Mouse (Mus musculus) liver, postnatal 0 days (tissue): ENCODE data around the gene Mmgt2.

Source experiments
- CTCF ChIP-seq: sonication (generic); IDR thresholded peaks from 2 replicates; pipeline ENCODE4 v1.5.1; 2016; ENCODE audit warnings: antibody characterized with exemption, low read depth
- EP300 ChIP-seq: IDR thresholded peaks from 2 replicates; pipeline ENCODE4 v1.6.1; 2016; ENCODE audit warnings: antibody characterized with exemption, low read depth, mild to moderate bottlenecking

GRCm38 (mm10) chr11:62636105-62636839, 12.2 kb upstream of the Mmgt2 start:
- no peak for TF ChIP-seq CTCF
- no peak for TF ChIP-seq EP300
